Mouse (Mus musculus): ENCODE results near the gene Cfap61.

DNA sequence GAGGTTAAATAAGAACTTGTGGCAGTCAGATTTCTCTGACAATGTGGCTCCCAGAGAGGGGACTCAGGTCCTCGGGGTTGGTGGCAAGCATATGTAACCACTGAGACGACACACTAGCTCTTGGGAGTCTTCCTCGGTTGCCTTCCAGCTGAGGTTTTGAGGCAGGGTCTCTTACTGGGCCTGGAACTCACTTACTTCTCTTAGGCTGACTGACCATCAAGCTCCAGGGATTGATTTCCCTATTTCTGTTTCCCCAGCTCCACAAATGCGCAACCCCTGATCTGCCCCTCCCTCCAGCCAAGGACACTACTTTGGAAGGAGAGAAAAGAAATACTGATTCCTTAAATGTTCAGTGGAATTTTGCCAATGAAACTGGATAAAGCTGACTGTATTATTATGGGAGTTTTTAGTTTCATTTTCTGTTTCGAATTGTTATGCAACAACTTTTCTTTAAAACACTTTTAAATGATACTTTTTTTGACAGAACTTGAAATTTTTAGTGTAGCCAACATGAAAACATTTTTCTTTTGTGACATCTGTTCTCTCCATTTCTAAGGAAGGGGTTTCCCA is 63.5 kb downstream of the Cfap61 start:
- no peak for TF ChIP-seq CTCF (IDR thresholded peaks at IDR 0.05; ENCODE audit: low read depth)
- TF ChIP-seq EP300 (IDR thresholded peaks at IDR 0.05; ENCODE audit: low read depth): no peak
